Comparison of ENCODE assay signal across 9 mouse cellular contexts in genomic region chr13:109926277-109926920, GRCm38 (mm10).
DNase-seq lines count a peak whose midpoint lies in the region; ATAC-seq lines count a peak whose summit lies in the region.
"Had no signal": no experiment of that assay in that cellular context is flagged by ENCODE, and none has a peak within 500 bp of the region (broad histone marks: within the 10 kb centered on the region; RNA-seq: fewer than 3 reads in every experiment).

No protein-coding gene starts in this region.

- peaks cover 21% of the 10 kb centered on the region for H3K4me1 ChIP-seq in forebrain, embryonic 15.5 days
- peaks cover 7% of the 10 kb centered on the region for H3K4me1 ChIP-seq in intestine, embryonic 16.5 days (ENCODE audit: control insufficient read depth, insufficient read depth, low read length)
- H3K4me1 ChIP-seq in liver, embryonic 11.5 days (replicated peaks; ENCODE audit: control insufficient read depth, insufficient read depth, low read length), result peaks cover 8% of the 10 kb centered on the region
- H3K4me1 ChIP-seq in neural tube, embryonic 12.5 days, result 0 out of 2 replicates have a peak, but pooled peaks cover 4% of the 10 kb centered on the region

- no peaks in the 10 kb centered on the region for H3K36me3 ChIP-seq in forebrain, embryonic 15.5 days
- no peaks in the 10 kb centered on the region for H3K36me3 ChIP-seq in intestine, embryonic 16.5 days (ENCODE audit: control insufficient read depth, insufficient read depth, low read length)
- no peaks in the 10 kb centered on the region for H3K36me3 ChIP-seq in liver, embryonic 11.5 days (ENCODE audit: control insufficient read depth, insufficient read depth, low read length)
- no peaks in the 10 kb centered on the region for H3K36me3 ChIP-seq in neural tube, embryonic 12.5 days

- WGBS in forebrain, embryonic 15.5 days, result 14% methylated on average over 15 of the region's 15 CpGs
- 31% methylated on average over 15 of the region's 15 CpGs for WGBS in intestine, embryonic 16.5 days
- 30% methylated on average over 15 of the region's 15 CpGs for WGBS in liver, embryonic 11.5 days
- WGBS in neural tube, embryonic 12.5 days, result 34% methylated on average over 15 of the region's 15 CpGs

- H3K4me2 ChIP-seq in forebrain, embryonic 15.5 days (replicated peaks), result peak overlapping the region; percentile 50
- peak overlapping the region; percentile 24; the same call in 1 of the 2 replicates for H3K4me2 ChIP-seq in intestine, embryonic 16.5 days (ENCODE audit: low read depth, low read length)
- peak overlapping the region; percentile 50 for H3K4me2 ChIP-seq in liver, embryonic 11.5 days
- H3K4me2 ChIP-seq in neural tube, embryonic 12.5 days (replicated peaks), result peak overlapping the region; percentile 45

- ATAC-seq in activated CD4-positive, CD25-positive, alpha-beta regulatory T cell, adult 4 months, result peak; percentile 79
- ATAC-seq in forebrain, embryonic 15.5 days (replicated peaks), result peak; percentile 98
- peak; percentile 79 for ATAC-seq in intestine, embryonic 16.5 days
- peak; percentile 77 for ATAC-seq in liver, embryonic 11.5 days (replicated peaks; ENCODE audit: low FRiP score)
- ATAC-seq in neural tube, embryonic 12.5 days (ENCODE audit: low FRiP score, low read depth), result peak; percentile 92

- peak; percentile 63 for DNase-seq in adrenal gland, postnatal 14 days
- DNase-seq in adrenal gland, postnatal 10 days, result no peak
- no peak for DNase-seq in liver, embryonic 11.5 days (ENCODE audit: low spot score)
- peak; percentile 40 for DNase-seq in thymus, postnatal 4 days

- H3K4me3 ChIP-seq in forebrain, embryonic 15.5 days, result peak overlapping the region; percentile 37
- H3K4me3 ChIP-seq in intestine, embryonic 16.5 days (ENCODE audit: low read length), result no peak overlapping the region; the same call in 1 of the 2 replicates
- no peak overlapping the region for H3K4me3 ChIP-seq in liver, embryonic 11.5 days (ENCODE audit: low read depth, low read length)
- H3K4me3 ChIP-seq in neural tube, embryonic 12.5 days, result no peak overlapping the region
- H3K4me3 ChIP-seq: heart, adult 2 months had no signal

- H3K9ac ChIP-seq in forebrain, embryonic 15.5 days (replicated peaks), result peak overlapping the region; percentile 36; the same call in 1 of the 2 replicates
- H3K9ac ChIP-seq in intestine, embryonic 16.5 days (ENCODE audit: low read depth, low read length), result no peak overlapping the region
- H3K9ac ChIP-seq in liver, embryonic 11.5 days (ENCODE audit: low read depth, low read length), result no peak overlapping the region
- no peak overlapping the region for H3K9ac ChIP-seq in neural tube, embryonic 12.5 days

- H3K27ac ChIP-seq in forebrain, embryonic 15.5 days (replicated peaks), result peak overlapping the region; percentile 88
- no peak overlapping the region for H3K27ac ChIP-seq in intestine, embryonic 16.5 days (ENCODE audit: low read length)
- no peak overlapping the region for H3K27ac ChIP-seq in liver, embryonic 11.5 days (ENCODE audit: low read depth, low read length)
- 0 out of 2 replicates have a peak overlapping the region, but pooled peaks have one; percentile 2 for H3K27ac ChIP-seq in neural tube, embryonic 12.5 days
- H3K27ac ChIP-seq: heart, adult 2 months had no signal

- H3K27me3 ChIP-seq in forebrain, embryonic 15.5 days, result no peaks in the 10 kb centered on the region
- H3K27me3 ChIP-seq in intestine, embryonic 16.5 days (replicated peaks; ENCODE audit: control insufficient read depth, insufficient read depth, low read length), result no peaks in the 10 kb centered on the region
- no peaks in the 10 kb centered on the region for H3K27me3 ChIP-seq in liver, embryonic 11.5 days (replicated peaks; ENCODE audit: control insufficient read depth, insufficient read depth, low read length)
- no peaks in the 10 kb centered on the region for H3K27me3 ChIP-seq in neural tube, embryonic 12.5 days (replicated peaks)

- no peaks in the 10 kb centered on the region for H3K9me3 ChIP-seq in forebrain, embryonic 15.5 days
- no peaks in the 10 kb centered on the region for H3K9me3 ChIP-seq in intestine, embryonic 16.5 days (ENCODE audit: control insufficient read depth, low read length)
- H3K9me3 ChIP-seq in liver, embryonic 11.5 days (ENCODE audit: control insufficient read depth, low read length), result no peaks in the 10 kb centered on the region
- no peaks in the 10 kb centered on the region for H3K9me3 ChIP-seq in neural tube, embryonic 12.5 days

Comparison
In these comparisons a context has a peak if more than half of its experiments do, and no peak if none do; other contexts are left out.
1. DNase-seq: peak in adrenal gland, postnatal 14 days (single experiment) and thymus, postnatal 4 days (single experiment); none in adrenal gland, postnatal 10 days (single experiment) and liver, embryonic 11.5 days (single experiment).
2. H3K27ac ChIP-seq: peak in forebrain, embryonic 15.5 days (single experiment) and neural tube, embryonic 12.5 days (single experiment); none in intestine, embryonic 16.5 days (single experiment) and liver, embryonic 11.5 days (single experiment).
3. Peak in every context shown above with its lines, with median percentiles within 50 percentile points of each other: ATAC-seq and H3K4me2 ChIP-seq.